Mouse (Mus musculus) testis, adult 2 months (tissue): ENCODE data around the gene Aldh1a1.

Source experiments
- CTCF ChIP-seq: fragments of 200-500 bp; IDR thresholded peaks from 2 replicates; pipeline ENCODE4 v1.5.1; 2012; ENCODE audit warnings: low read depth, mild to moderate bottlenecking, inconsistent platforms, low read length, moderate library complexity; ENCODE audit not compliant: control insufficient read depth, insufficient read depth, insufficient replicate concordance
- POLR2A ChIP-seq: fragments of 200-500 bp; IDR thresholded peaks from 2 replicates; pipeline ENCODE4 v1.6.1; 2012; ENCODE audit warnings: low read depth, mild to moderate bottlenecking, inconsistent platforms, low read length, moderate library complexity; ENCODE audit not compliant: control insufficient read depth

DNA sequence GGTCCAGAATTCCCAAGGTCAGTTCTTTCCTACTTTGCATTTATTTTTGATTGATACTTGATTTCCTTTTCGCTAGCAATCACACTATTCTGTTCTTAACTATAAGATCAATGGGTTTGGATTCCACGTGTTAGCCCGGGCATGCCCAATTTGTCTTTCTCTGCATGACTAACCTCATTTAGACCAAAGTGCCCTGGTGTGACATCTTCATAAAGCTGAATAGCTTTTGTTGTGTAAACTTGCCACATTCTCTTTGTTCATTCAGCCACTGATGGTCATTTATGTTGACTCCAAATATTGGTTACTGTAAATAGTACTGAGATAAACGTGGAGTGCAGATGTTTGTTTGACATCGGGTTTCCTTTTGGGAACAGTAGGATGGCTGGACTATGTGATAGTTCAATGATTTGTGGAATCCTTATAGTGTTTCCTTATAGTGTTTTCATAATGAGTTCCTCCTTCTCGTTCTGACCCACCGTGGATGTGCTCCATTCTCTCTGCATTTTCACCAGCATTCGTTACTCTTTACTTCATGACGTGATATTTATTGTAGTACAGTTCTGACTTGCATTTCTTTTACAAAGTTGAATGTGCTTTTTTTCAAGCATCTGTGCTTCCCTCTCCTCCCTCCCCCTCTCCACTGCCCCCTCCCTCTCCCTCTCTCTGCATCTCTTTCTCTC is 14.6 kb downstream of the Aldh1a1 start:
- no peak for TF ChIP-seq CTCF
- TF ChIP-seq POLR2A: no peak
